Mouse (Mus musculus): ENCODE data around the gene Nup93.

GRCm38 (mm10) chr8:94324071-94324470, 109.7 kb downstream of the Nup93 start:
- TF ChIP-seq CTCF (IDR thresholded peaks at IDR 0.05; ENCODE audit: low read depth) (no peak), EP300 (IDR thresholded peaks at IDR 0.05; ENCODE audit: low read depth) (no peak)
